Mouse (Mus musculus) natural killer cell, adult 2 months (primary cell): ENCODE results near the gene Art3.

ENCODE experiments used
- DNase-seq, 2 experiments: peaks; one replicate each; pipeline ENCODE4 v3.0.0; 2022; ENCODE audit warnings: low spot score in 2 of 2

Art3 gene

DNA sequence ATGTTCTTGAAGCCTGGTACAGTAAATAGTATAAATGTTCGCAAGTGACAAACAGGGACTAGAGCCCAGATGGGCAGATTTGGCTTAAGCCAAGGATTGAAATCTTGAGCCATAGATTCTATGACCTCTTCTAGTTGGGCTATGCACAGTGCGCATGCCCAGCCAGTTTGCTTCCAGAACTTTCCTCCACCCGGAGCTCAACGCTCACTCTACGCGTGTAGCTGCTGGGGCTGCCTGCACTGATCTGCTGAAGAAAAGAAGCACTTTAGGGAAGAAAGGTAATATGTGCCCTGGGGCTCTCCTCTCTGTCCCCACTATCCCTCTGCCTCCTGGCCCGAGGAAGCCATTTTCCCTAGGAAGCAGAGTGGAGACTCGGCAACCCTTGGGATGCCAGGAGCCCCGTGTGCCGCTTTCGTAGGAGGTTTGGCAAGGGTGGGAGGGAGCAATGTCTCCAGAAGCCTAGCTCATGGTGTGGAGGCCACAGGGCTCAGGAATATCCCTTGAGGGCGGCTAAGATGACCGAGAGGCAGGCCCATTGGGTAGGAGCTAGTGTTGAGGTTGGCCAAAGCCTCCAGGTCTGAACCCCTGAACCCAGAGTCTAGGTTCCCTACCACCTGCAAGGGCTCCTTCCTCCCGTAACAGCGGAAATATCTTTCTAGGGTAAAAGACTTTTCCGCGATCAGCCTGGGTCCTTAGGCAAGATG, at the start of gene Art3:
Gene Art3 (plus strand): TSS at position 193 of the 704 bp plus-strand sequence.
- no peak for DNase-seq

DNA sequence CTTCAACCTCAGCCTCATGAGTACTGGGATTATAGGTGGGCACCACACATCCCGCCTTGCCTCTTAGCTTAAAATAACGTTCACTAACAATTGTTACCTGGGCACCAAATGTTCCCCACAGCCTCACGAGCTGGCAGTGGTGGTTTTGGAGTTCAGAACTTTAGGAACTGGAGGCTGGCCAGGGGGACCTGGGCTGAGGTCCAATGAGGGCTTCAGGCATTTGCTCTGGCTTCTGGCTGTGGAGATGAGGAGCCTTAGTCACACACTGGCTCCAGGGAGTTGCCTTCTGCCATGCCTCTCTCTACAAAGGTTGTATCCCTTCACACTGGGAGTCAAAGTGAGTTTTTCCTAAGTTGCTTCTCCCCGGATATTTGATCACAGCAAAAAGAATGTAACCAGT, 49.1 kb upstream of the Art3 start:
- DNase-seq = no peak

DNA sequence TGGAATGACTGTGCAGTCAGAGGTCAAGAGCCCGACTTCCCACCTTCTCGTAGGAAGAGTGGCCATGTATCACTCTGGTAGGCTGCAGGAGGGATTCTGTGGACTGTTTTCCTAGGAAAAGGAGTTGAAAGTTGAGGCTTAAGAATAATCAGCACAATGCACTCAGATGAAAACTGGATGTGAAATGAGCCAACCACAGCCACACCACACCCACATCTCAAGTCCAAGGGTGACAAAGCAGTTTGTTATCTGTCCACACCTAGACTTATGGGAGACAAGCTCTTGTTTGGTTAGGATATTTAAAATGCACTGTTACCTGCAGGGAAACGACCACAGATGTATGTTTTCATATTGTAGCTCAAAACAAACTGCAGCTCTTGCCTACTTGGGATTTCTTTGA, 48.5 kb upstream of the Art3 start:
- no peak for DNase-seq

DNA sequence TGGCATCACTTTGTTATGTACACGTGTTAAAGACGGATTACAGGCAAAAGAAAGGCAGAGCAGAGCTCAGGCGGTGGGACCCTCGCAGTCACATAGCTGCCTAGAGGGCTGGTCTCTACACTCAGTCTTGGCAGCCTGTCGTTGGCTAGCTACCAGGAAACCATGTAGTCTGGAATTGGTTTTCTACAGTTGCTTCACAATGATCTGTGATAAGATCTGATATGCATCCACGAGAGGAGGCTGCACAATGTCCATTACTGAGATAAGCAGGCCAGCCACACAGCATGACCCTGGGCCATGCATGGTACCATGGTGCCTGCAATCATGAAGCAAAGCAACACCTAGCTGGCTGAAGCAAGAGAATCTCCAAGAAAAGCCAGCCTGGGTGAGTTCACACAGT, 43.8 kb upstream of the Art3 start:
- no peak for DNase-seq

DNA sequence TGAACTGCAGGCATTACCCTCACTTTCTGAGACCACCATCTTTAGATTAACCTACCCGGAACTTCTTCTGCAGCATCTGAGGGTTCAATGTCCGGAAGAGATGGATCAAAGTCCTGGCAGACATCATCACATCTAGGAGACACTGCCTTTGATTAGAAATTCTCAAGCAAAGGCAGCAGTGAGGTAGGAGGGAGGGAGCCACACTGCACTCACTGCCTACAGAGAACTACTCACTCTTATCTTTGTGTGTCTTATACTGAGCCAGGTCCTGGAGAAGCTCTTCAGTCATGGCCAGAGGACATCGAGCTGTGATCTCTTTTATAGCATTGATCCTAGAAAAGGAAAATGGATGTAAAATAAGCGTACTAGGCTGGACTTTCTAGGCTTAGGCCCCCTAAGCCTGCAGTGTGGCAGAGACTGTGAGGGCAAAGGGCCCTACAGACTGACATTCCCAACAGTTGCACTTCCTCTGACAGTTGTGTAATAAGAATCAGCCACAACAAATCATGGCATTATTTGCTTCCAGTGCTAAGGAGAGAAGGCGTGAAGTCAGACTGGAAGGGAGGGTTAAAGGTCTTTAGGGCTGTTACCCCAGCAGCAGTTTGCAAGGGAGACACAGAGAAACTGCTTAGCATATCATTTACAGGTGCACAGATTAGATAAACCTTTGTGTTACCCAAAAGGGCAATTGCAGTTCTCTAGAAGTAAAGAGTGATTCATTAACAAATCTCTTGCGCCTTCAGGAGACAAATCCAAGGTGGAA, 39.8 kb upstream of the Art3 start:
- DNase-seq = no peak

DNA sequence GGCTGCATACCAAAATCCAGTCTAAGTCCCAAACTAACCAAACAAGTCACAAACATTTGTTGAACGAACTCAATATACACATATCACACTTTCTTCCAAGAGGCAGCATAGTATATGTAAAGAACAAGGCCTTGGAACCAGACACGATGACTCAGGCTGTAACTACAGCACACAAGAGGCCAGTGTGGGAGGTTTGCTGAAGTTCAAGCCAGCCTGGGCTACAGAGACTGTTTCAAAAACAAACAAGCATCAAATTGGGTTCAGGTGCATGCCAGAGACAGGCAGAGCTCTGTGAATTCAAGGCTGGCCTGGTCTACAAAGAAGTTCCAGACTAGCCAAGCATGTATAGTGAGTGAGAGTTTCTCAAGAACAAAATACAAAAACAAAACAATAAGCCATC, 37.1 kb upstream of the Art3 start:
- no peak for DNase-seq

DNA sequence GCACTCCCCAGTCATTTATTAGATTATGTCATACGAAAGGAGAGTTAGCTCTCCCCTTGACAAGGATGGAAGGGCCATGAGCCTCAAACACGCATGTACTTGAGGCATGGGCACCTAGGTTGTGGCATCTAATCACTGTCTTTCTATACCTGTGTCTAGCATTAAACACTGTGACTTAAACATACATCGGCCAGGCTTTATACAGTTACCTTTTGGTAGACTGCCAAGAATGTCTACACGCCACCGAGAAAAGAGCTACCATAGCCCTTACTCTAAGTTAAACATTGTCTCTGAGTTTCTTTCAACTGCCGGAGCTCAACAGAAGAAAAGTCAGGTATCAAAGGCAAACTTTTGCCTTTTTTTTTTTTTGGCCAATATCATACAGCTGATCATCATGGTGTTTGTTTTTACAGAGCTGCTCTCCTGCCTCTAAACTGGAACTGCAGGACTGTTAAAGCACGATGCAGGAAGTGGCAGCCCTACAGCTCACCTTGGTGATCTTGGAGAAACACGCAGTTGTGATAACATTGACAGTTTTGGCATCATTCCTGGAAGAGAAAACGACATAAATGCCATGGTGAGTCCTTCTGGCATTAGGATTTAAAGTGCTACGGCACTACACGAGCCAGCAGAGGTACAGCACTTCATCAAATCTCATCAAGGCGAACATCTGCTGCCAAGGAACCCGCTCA, 29.3 kb upstream of the Art3 start:
- no peak for DNase-seq

DNA sequence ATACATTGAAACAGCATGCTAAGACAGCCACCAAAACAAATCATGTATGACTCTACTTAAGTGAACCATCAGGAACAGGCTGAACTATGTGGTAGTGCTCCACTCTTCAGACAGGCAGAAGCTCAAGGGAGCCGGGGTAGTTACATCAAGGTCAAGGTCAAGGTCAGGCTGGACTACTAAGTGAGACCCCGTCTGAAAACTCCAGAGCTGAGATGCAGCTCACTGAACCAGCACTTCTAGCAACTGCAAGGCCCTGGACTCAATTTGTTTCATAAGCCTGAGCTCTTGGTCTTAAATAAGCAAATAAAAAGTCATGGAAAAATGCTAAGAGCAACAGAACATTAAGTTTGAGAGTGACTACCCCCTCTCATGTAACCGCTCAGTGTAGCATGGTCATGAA, 27.3 kb upstream of the Art3 start:
- DNase-seq = no peak

DNA sequence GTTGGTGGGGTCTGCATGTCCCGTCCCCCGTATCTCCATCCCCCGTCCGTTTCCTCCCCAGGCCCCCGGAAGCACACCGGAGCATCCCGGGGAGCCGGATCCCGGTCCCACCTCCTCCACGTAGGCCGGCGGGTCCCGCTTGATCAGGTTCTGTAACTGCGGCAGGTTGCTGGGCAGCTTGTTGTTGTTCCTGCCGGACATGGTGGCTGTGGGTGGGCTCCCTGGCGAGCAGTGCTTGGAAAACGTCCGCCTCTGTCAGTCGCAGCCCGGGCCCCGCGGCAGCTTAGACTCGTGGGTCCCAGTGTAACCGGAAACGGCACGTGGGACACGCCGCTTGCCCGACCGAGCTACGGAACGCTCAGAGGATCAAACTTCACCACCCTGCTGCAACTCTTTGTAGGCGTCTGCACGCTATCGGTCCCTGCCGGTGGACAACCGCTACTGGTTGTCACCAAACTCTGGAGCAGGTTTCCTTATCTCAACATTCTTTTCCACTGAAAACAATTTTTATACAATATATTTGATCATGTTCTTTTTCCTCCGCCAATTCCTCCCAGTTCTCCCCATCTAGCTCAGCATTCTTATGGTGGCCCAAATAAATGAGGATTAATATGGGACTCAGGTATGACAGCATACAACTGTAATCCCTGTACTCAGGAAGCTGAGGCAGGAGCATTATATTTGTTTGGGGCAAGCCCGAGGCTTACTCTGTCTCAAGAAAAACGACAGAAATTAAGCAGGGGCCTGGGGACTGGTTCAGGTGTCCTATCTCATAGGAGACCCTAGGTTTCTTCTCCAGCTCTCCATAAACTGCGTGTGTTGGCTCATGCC, 21.7 kb upstream of the Art3 start, which contains the start of gene Sdad1:
Gene Sdad1 (minus strand): TSS at position 799 of the 831 bp plus-strand sequence.
- DNase-seq = peak; percentile 87 to 92

DNA sequence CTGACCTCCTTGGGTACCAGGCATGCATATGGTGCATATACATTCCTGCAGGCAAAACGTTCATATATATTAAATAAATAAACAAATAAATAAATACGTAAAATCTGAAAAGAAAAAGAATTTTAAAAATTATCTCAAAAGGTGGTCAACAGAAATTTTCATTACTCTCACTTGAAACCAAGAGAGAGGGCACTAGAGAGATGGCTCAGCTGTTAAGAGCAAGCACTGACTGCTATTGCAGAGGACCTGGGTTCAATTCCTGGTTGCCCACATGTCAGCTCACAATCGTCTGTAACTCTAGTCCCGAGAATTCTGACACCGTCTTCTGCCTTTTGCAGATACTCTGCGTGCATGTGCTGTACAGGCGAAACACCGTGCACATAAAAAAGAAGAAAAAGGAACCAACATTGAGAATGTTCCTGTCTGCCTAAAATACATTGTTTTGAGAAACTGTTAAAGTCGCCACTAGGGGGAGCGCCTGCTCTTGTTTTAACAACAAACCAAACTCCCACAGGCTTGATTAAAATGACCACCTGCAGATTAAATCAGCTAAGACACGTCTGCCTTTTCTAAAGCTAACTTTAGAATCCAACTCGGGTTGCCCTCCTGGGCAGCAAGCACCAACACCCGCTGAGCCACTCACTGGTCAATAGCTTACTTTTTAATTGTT, 19.4 kb upstream of the Art3 start:
- peak; percentile 77 to 86 for DNase-seq

DNA sequence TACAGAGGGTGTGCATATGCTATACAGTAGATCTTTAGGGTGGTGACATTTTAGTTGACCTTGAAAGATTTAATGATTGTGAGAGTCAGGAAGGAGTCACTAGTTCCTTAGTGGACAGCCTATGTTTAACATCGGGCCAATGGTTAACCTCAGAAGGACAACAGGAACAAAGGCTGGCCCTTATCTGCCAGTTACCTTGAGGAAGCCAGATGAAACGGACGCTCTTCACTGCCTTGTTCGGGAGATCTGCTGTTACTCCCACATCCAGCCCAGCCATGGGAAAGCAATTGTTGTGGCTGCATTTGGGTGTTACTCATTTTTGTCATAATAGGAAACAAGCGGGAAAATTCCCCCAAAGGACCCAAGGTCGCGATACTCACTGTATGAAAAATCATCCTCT, 17.9 kb upstream of the Art3 start:
- DNase-seq = no peak

DNA sequence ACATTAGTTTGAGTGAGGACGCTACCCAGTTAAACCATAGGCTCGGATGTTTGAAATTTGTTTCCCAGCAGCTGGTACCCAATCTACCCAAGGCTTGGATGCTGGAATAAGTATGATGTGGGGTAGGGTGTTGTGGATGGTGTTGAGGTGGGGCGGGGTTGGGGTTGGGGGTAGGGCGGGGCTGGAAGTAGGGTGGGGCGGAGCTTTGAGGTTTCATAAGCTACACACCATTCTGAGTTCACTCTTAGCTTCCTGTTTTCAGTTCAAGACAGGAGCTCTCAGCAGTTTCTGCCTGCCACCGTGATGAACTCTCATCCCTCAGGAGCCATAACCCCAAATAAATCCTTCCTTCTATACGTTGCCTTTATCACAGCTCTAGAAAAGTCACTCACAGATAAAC, 13.5 kb upstream of the Art3 start:
- DNase-seq = no peak

DNA sequence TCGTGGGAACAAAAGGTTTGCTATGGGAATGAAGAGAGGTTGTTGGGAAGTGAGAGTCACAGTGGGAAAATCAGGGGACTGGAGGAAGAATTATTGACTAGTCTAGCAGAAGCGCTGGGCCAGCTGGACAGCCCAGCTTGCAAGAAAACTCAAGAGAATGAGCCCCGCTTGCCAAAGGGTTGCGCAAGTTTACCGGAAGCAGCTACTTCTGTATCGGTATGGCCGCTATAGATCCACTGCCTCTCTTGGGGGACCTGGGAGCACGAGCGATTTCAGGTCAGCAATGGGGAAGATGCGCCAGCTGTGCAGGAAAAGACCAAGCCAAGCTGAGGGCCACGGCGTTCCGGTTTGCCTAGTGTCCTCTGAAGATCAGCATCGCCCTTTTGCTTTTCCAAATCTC, 13.0 kb upstream of the Art3 start:
- DNase-seq = no peak

DNA sequence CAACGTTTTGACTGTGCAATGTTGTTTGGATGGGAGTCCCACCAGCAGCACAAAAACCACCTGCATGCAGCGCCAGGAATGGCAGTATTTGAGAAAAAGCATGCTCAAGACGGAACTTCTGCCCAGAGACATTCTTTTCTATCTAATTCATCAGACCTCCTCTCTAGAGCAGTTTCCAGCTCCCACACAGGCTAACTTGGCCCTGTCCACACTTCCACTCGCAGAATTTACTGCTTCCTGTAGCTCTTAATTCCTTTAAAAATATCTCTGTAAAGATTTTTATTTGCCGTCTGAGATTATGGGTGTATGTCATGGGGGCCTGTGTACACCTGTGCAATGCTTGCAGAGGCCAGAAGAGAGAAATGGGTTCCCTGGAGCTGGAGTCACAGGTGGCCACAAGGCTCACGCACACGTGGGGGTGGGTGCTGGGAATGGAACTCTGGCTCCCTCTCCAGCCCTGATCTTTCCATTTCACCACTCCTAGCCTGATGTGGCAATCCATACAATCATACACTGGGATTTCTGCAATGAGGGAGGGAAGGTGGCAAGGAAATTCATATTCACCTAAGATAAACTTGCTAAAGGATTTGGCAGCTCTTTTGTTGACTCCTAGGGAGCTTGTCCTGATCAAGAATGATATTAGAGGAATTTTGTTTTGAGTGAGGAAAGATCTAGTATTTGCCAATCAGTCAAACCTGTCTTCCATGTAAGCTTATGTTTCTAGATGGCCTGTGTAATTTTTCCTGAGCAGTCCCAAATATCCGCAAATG, 9.8 kb upstream of the Art3 start:
- no peak for DNase-seq

DNA sequence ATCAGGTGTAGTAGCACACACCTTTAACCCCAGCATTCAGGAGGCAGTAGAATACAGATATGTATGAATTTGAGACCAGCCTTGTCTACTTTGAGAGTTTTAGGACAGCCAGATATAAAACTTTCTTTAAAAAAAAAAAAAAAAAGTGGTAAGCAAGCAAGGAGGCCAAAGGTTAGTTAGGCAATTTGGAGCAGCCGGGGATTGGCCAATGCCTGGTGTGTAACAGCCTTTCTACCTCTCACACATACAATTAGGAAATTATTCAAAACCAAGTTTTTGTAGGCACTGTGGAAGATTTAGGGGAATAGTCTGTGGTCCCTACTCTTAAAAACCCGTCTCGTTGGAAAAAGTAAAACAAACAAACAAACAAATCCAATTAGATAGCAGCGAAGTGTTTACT, 9.0 kb upstream of the Art3 start:
- DNase-seq = no peak

DNA sequence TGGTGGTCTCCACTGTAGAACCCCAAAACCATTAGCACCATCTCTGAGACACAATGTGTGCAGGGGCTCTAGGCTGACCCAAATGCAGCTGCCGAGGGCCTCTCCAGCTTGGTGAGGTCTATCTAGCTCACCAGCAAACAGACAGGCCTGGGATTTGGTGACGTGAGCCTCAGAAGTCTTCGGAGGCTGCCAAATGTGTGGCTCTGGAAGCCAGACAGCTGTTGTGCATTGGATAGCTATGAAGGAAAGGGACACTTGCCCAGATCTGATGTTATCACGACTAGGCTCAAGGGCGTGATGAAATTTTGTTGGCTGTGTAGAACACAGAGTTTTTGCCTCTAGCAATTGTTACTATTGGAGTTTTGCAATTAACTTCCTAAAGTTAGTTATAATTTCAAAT, 8.4 kb upstream of the Art3 start:
- no peak for DNase-seq

DNA sequence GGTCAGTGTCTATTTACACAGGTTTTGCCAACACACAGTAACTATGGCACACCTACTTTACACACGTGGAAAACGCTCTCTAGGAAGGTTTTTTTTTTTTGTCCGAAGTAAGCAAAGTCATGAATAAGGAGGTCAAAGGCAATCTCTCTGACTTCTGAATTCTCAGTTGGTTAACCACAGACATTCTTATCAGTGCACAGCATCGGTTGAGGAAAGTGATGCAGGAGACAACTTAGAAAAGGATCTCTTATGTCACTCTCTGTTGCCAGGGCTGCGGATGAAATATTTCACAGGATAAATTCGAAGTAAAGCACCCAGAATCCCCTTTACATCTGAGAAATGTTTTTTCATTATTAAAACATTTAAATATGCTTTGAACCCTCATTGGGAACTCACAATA, 4.3 kb upstream of the Art3 start:
- DNase-seq = peak; percentile 14 to 30

DNA sequence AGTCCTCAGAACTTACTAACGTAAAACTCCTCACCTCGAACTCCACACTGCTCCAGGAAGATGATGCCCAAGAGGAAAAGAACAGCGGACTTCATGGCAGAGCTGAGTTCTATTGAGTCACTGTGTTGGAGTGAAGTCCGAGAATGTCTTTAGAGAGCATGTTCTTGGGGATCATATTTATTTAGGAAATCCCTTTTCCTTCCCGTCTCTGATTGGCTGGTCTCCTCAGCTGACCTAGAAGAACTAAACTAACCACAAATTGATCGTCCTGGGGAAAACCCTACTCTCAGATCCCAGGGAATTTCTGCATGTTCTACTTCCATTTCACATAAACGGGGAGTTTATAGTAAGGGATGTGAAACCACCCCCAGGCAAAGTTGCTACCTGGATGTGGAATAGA, 3.7 kb upstream of the Art3 start, which contains the start of gene Cxcl9:
Gene Cxcl9 (minus strand): TSS at position 151 of the 400 bp plus-strand sequence.
- no peak for DNase-seq

DNA sequence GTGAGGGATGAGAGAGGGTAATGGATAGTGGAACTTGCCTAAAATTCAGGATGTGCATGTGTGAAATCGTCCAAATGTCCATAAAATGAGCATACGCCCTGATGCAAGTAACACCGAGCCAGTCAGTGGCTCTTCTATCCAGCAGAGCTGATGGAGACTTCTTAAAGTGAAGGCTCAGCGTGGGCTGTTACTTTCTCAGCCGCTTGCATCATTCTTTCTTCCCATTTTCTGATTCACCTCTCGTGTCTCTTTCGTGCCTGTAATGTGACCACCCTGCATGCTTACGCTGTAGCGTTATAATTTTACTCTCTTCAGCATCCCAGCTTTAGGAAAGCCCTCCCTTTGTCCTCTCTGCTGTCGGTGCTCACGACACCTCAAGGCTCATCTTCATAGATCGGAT, 505 bp upstream of the Art3 start:
- DNase-seq = no peak

DNA sequence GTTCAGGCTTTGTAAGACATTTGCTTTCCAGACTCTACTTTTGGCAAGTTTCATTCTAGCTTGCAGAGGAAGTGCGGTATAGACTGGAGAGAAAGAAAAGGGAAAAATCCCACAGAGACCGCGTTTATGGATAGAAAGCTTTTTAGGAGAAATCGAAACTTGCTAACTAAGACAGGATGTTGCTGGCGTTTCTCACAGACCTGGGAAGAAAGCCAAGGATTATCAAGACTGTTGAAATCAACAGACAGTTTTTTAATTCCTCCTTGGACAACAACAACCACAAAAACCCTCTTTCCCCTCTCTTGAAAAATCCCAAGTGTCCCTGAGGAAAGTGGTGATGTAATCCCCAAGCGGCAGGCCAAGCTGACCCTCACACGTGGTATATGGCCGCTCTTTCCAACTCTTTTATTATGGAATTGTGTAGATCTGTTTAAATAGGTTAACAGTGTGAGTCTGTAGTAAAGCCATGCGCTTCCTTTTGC, 773 bp downstream of the Art3 start:
- DNase-seq = no peak
